Mouse (Mus musculus): ENCODE data around the gene 1700061G19Rik.

DNA sequence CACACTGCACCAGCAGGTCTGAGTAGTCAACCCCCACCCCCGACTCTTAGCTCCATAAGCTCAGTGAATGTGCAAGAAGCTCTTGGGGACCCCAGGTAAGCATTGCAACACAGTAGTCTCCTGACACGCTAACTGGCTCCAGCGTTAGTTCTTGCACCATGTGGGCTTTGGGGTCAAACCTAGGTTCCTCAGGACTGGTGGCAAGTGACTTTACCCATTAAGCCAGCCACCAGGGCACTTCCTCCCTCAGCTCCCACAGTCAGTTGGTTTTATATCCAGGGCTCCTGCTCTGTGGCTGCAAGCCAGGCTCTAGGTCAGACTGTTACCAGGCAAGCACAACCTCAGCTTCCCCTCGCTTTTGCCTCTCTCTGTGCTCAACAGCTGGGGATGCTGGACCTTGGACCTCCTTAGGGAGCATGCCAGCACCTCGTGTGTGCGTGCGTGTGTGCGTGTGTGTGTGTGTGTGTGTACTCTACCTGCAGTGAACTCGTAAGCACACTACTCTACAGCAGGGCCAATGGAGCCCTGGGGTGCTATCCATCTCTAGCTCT is 20.2 kb downstream of the 1700061G19Rik start:
- TF ChIP-seq POLR2A (IDR thresholded peaks at IDR 0.05; ENCODE audit: insufficient read length, low read depth) (no peak), MYOG (IDR thresholded peaks at IDR 0.05; ENCODE audit: control insufficient read depth in 1 of 3, insufficient read depth in 1 of 3, insufficient read length in 2 of 3, low read depth in 2 of 3) (no peak), CEBPB (IDR thresholded peaks at IDR 0.05; ENCODE audit: insufficient read depth, poor library complexity, severe bottlenecking) (no peak), TCF12 (IDR thresholded peaks at IDR 0.05; ENCODE audit: insufficient read depth, poor library complexity, severe bottlenecking) (no peak), E2F4 (IDR thresholded peaks at IDR 0.05; ENCODE audit: insufficient read depth) (no peak), SRF (IDR thresholded peaks at IDR 0.05; ENCODE audit: control insufficient read depth, insufficient read length, low read depth) (no peak), MAX (IDR thresholded peaks at IDR 0.05; ENCODE audit: low read depth) (no peak), USF1 (IDR thresholded peaks at IDR 0.05; ENCODE audit: low read depth) (no peak)
